Mouse (Mus musculus): ENCODE data around the gene Fxyd5. TPM values are rescaled to one million over a fixed set of nuclear protein-coding genes. Genes with fewer than 3 reads are reported as not detected.
A peak's percentile ranks its signal among the peaks of the same experiment; 100 is the strongest.

Gene Fxyd5
- 216 and 242 TPM in 2 replicates for total RNA-seq (2017)

DNA sequence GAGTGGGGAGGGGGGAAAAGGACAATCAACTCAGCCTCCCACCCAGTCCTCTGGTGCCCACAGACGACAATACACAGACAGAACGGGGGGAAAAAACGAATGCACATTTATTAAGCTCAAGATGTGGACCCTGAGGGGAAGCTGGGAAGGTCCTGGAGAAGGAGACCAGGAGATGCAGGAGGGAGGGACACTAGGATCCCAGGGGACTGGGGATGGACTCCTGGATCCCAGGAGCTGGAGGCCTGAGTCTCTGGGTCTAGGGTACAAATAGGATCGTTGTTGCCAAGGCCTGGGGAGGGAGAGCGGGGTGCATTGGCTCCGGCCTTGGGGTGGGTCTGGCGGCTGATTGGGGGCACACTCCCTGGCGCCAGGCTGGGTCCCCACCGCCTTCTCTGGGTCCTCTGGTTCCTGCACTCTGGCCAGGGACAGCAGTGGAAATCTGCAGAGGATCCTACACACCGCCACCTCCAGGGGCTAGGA is at the start of gene Fxyd5:
Gene Fxyd5, minus strand, starts transcription at position 51 of the 480 bp plus-strand sequence.
- ATAC-seq (replicated peaks; ENCODE audit: low read depth, poor library complexity, severe bottlenecking), result no peak

DNA sequence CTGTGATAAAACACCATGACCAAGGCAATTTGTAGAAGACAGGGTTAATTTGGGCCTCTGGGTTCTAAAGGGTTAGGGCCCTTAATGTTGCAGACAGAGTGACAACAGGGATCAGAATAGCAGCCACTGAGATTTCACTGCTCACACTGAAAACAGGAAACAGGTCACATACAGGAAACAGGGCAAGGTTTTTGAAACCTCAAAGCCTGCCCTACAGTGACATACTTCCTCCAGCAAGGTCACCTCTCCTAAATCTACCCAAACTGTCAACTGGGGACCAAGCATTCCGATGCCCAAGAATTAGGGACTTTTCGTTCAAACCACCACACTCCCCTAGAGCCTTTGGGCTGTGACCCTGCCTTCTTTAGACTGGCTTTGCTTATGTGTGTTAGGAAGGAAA is 47.4 kb upstream of the Fxyd5 start:
- ATAC-seq (replicated peaks; ENCODE audit: low read depth, poor library complexity, severe bottlenecking), result peak; percentile 89

DNA sequence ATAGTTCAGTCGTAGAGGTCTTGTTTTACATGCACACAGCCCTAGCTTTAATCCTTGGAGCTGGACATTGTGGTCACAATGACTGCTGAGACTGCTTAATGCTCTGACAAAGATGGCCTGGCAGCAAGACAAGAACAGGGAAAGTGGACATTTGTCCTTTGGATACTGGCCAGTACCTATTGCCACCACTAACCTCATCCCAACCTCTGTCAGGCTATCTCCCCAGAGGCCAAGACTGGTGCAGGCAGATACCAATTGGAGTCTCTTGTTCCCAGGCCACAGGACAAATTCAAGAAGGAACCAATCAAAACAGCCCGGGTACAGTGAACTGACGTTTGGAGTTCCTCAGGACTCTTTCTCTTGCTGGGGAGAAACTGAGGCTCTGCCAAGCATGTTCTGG is 45.9 kb upstream of the Fxyd5 start:
- ATAC-seq (replicated peaks; ENCODE audit: low read depth, poor library complexity, severe bottlenecking), result no peak

DNA sequence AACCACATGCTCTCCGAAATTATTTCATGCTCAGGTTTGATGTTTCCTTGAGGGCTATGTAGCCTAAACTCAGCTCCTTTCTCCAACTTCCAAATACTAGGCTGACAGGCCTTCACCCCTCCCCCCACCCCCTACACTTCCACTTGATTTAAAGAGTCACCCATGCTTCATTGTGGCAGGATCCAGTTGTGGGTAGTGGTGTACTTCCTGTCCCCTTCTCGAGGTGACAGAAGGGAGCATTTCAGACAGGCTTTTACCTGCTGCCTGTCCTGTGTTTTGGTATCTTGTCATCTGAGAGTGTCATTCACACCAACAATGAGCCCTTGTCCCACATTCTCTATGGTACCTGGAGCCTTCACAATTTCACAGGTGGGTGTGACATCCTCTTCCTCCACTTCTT is 45.0 kb upstream of the Fxyd5 start:
- ATAC-seq (replicated peaks; ENCODE audit: low read depth, poor library complexity, severe bottlenecking), result no peak

DNA sequence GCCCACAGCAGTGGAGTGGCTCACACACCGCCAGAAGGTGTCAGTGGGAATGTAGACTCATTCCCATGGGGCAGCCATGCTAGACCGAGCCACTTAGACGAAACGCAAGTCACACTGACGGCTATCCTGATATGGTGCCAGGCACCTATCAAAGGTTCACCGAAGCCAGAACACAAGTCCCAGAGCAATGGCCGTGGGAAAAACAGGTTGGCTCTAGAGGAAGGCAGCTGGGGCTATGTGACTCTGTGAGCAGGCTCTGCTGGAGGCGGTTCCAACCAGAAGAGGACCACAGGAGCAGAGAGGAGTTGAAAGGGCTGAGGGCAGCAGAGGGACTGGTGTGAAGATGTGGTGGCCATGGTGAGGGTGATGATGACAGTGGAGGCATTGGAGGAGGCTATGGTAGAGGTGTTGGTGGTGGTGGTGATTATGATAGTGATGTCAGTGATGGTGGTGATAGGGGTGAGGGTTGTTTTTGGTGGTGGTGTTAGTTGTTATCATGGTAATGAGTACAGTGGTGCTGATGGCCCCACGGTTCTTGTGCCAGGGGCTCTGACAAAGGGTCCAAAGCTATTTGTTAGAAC is 44.0 kb upstream of the Fxyd5 start:
- ATAC-seq (replicated peaks; ENCODE audit: low read depth, poor library complexity, severe bottlenecking), result no peak

DNA sequence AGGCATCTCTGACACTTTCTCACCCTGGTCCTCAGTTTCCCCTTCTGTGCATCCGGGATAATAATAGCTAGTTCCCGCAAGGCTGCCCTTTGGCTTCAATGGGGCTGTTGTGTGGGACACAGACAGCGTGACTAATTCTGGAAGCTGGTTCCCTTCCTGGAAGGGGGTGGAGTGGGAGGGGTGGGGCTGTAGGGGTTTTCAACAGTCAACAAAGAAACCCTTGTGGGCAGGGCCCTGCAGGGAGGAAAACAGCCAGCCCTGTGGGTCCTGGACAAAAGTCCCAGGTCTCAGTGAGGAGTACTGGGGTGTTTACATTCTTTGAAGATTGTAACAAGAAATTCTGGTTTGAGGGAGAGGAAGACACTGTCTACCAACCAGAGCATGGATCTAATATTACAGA is 42.9 kb upstream of the Fxyd5 start:
- no peak for ATAC-seq (replicated peaks; ENCODE audit: low read depth, poor library complexity, severe bottlenecking)

DNA sequence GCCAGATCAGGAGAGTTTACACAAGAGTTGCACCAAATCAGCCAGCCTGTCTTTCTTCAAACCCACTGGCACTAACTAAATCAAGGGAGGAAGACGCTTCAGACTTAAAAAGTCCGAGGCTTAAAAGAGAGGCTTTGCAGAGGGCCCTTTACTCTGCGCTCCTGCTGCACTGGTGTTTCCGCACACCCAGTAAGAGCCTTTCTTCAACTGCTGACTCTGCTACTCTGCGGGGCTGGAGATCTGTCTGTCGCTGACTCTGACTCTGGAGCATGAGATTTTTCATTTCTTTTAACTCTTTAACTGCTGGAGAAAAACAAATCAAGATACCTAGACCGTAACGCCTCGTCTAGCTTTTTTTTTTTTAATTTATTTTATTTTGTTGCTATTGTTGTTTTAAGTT is 41.9 kb upstream of the Fxyd5 start:
- no peak for ATAC-seq (replicated peaks; ENCODE audit: low read depth, poor library complexity, severe bottlenecking)

DNA sequence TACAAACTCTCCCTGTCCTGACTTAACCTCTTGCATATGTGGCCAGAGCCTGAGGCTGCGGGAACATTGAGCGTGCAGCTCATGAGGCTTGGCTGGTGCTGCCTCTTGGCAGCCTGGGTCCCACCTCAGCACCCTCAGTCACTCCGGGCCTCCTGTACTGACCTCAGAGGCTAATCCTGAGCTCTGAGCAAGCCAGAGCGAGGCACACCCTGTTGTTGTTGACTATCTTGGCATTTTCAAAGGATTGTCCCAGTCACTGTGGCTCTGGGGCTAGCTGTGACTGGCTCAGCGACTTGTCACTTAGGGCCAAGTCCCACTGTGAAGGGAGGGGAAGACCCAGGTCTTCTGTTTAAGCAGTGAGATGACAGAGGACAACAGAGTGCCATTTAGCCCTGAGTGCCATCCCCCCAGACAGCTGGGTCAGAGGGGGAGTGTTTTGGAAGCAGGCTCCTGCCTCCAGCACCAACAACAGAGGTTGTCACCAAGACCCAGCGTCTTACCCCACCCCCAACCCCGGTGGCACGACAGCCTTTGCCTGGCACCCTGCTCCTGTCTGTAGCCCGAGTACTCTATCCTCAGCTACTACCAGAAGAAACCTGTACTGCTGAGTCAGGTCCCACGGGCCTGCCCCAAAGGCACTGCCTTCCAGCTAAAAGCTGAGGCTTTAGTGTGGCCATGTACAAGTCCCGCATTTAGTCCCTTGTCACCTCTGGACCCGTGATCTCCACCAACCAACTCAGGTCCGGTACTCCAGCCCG is 40.7 kb upstream of the Fxyd5 start:
- ATAC-seq (replicated peaks; ENCODE audit: low read depth, poor library complexity, severe bottlenecking), result no peak

DNA sequence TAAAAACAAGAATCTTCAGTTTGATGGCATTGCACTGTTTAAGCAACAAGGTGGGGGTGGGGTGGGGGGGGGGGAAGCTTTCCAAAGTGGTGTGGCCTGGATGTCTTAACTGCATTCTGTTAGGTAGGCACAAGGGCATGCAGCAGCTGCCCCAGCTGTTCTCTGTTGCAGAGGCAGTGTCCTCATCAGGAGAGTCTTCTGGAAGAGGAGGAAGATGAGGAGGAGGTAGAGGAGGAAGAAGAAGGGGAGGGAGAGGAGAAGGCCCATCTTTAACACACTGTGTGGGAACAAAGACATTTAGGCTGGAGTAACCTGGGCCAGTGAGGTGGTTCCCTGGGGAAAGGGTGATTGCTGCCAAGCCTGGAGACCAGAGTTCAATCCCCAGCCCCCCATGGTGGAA is 39.8 kb upstream of the Fxyd5 start:
- ATAC-seq (replicated peaks; ENCODE audit: low read depth, poor library complexity, severe bottlenecking), result no peak

DNA sequence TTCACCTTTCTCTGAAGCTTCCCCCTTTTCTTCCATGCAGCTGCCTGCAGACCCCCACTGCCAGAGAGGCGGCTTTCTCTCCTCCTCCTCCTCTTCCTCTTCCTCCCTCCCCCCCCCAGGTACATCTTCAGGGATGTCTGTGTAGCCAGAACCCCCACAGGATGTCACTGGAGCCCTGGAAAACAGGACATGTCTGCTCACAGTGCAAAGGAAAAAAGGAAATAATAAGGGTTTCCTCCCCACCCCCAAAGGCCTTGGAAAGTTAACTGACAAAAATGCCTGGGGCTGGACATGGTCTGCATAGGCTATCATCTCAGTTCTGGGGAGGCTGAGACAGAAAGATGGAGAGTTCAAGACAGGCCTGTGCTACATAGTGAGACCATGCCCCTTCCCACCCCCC is 38.8 kb upstream of the Fxyd5 start:
- no peak for ATAC-seq (replicated peaks; ENCODE audit: low read depth, poor library complexity, severe bottlenecking)

DNA sequence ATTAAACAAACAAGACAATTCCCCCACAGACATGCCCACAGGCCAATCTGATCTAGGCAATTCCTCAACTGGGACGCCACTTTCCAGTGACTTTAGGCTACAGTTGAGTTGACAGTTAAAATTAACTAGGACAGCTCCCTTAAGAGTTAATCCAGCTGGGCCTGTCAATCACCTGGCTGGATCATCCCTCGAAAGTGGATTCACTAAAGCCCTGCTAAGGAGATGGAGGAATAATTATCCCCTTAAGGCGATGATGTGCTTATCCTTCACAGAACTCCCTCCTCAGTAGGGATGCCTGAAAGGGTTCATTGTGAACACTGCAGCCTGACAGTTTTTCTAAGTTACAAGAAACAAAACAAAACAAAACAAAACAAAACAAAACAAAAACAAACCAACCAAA is 38.3 kb upstream of the Fxyd5 start:
- no peak for ATAC-seq (replicated peaks; ENCODE audit: low read depth, poor library complexity, severe bottlenecking)

DNA sequence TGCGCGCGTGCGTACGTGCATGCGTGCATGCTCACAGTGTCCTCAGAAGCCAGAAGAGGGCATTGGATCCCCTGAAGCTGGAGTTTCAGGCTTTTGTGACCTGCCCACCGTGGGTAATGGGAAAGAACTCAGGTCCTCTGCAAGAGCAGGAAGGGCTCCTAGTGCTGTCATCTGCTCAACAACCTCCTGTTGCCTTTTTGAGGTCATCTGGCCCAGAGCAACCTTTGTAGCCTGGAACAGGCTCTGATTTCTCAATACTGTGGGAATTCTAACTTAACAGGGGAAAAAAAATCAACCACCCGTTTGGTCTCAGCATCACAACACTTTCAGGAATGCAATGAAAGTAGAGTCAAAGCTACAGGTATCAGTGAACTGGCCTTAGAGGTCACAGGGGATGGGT is 37.4 kb upstream of the Fxyd5 start:
- ATAC-seq (replicated peaks; ENCODE audit: low read depth, poor library complexity, severe bottlenecking), result no peak

DNA sequence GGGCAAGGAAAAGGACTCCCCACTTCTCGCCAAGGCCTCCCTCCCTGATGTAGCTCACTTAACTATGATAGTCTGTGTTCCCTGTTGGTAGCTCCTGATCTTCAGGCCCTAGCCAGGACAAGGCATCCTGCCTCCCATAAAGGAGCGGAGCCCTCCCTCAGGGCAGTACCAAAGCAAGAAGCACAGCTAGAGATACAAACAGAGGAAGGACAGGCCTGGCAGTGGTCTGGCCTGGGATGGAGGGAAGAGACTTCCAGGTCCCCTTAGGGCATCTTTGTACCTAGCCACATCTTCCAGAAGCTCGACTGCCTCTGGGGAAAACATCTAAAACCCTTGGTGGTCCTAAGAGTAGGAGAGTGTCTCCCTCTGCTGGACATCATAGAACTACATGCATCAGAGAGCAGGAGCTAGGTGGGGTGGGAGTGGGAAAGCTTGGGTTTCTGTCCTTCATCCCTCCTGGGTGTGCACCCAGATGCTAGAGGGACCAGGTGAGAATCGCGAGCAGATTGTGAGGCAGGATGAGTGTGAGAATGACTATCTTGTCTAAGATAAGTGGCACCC is 35.7 kb upstream of the Fxyd5 start:
- ATAC-seq (replicated peaks; ENCODE audit: low read depth, poor library complexity, severe bottlenecking), result peak; percentile 84

DNA sequence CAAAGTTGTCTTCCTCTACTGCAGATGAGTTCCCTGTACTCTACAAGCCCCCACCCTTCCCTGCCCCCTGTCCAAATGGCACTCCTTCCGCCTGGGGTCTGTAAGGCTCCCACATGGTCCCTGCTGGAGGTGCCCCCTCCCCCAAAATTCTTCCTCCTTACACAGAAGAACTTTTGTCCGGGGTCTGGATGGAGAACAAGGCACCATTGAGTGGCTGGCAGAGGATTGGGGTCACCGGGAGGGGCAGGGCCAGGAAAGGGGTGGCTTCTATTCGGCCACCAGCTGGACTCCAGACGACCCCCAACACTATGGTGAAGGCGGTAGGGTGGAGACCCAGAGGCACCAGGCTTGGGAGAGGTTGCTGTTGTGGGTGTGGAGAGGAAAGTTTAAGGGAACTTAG is 35.2 kb upstream of the Fxyd5 start:
- no peak for ATAC-seq (replicated peaks; ENCODE audit: low read depth, poor library complexity, severe bottlenecking)

DNA sequence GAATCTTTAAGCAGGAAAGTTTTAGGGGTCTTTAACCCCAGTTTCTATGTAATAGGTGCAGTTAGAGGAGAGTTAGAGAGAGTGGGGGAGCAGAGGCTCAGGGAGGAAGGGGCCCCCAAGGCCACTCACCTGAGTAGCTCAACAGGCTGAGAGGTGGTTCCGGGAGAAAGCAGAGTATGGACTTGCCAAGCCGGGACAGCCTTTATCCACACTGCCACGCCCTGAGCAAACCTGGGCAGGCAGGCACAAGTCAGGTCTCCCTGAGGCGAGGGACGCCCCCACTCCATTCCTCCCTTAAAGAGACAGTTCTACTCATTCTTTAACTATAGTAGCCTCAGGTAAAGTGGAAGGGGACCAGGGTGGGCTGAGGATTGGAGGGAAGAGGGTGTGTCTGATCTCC is 34.2 kb upstream of the Fxyd5 start, which contains the start of gene Fxyd3:
Gene Fxyd3, minus strand, starts transcription at position 213 of the 400 bp plus-strand sequence.
- ATAC-seq (replicated peaks; ENCODE audit: low read depth, poor library complexity, severe bottlenecking), result no peak

DNA sequence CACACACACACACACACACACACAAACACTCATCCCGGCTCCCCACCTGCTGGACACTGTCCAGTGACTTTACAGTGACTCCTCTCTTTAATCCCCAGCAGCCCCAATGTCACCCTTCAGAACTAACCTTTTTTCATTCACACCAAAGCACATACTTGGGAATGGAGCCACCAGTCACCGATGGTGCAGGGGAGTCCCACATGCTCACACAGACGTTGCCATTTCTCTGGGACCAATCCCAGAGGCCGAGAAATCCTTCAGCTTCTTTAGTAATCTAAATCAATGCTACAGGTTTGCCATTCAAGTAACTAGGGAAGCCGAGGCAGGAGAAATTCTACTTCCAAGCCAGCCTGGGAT is 32.4 kb upstream of the Fxyd5 start:
- ATAC-seq (replicated peaks; ENCODE audit: low read depth, poor library complexity, severe bottlenecking), result no peak

DNA sequence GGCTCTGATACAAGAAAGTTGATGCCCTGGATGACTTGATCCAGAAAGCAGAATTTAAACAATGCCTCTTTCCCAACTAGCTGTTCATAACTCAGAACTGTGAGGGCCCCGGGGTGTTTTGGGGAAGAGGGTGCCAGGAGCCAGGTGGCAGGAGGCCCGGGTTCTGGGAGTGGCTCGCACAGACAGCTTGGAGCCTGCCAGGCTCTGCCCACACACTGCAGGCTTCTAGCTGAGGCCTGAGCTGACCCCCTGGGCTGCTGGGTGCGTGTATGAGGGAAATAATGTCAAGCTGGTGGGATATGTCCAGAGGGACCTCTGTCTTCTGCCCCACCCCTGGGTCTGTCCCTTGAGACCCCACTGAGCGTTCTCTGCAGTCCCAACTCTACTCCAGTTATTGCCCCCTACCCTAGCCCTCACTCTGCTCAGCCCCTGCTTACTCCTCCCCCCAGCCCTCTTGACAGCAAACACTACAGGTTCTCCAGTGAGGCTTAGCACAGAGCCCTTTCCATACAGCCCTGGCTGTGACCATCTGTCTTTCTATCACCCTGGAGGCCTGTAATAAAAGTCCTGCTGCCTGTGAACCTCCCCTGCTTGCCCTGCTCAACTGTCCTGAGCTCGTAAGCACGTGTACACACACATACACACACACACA is 31.9 kb upstream of the Fxyd5 start:
- ATAC-seq (replicated peaks; ENCODE audit: low read depth, poor library complexity, severe bottlenecking), result no peak

DNA sequence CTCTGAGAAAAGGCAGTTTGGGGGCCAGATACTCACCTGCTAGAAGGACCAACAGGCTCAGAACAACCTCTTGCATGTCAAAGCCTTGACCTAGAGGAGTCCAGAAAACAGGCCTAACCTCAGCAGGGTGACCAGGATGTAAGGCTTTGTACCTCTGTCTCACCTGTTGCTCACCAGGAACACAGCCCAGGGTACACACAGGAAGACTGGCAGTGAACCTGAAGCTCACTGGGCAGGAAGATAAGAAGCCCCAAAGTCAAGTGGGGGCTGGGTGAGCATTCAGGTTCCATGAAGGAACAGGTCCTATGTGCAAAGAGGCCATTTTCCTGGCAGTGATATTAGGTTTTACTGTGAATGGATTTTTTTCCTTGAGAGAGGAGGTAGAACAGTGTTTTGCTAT is 31.3 kb upstream of the Fxyd5 start:
- ATAC-seq (replicated peaks; ENCODE audit: low read depth, poor library complexity, severe bottlenecking), result no peak

DNA sequence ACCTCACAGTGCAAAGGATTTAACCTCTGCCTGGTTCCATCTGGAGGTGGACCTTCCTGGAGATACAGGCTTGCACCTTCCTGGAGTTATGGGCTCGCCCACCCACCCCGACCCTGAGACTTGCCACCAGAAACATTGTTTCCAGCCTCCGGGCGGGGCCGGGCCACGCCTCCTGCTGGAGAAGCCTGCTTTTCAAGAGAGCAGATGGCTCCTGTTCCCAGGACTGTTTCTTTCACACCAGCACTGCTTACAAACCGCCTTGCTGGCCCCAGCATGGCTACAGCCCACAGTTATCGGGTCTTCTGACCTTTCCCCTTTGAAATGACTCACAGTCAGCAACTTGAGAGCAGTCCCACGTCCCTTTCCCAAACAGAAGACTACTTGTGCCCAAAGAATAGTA is 30.0 kb upstream of the Fxyd5 start:
- ATAC-seq (replicated peaks; ENCODE audit: low read depth, poor library complexity, severe bottlenecking), result no peak

DNA sequence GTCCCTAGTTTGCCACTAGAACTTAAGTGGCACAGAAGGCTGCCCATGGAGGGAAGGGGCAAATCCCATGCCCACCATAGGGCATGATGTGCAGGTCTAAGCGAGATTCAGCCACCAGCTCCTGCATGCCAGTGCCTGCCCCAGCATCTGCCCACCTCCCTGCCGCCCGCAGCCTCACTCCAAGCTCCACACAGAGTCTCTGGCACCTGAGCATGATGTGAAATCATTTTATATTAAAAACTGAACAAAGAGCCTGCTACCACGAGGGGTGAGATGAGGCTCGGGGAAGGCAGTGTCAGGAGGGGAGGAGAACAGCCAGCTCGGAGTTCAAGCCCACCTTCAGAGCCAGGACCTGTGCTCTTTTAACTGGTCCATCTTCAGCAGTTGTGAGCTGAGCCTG is 28.0 kb upstream of the Fxyd5 start:
- no peak for ATAC-seq (replicated peaks; ENCODE audit: low read depth, poor library complexity, severe bottlenecking)

DNA sequence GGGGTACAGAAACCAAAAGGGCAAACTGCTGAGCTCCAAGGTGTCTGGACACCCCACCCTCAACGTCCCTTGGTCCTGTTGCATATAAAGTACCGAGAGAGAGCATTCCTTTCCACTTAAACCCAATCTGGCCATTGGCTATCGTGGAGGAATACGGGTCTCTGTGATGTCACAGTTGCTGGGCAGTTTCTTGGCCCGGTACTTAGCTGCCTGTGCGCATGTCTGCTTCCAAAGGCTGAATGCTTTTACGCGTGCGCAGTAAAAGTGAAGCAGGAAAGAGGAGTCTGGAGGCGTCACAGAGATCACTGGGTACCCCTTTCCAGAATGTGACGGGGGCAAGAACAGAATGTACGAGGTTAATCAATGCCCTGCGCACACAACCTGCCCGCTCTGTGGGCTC is 27.2 kb upstream of the Fxyd5 start:
- ATAC-seq (replicated peaks; ENCODE audit: low read depth, poor library complexity, severe bottlenecking), result no peak
